Mouse (Mus musculus) forebrain, postnatal 0 days (tissue): Measurements from ENCODE around the gene Ndufa4l2. TPM values are rescaled to one million over a fixed set of nuclear protein-coding genes. Genes with fewer than 3 reads are reported as not detected.

Source experiments
- ATAC-seq: fragments of 200-750 bp; cut with Nextera tagmentation; 2 replicates; pipeline ENCODE4 v1.8.0; 2017; ENCODE audit warnings: mild to moderate bottlenecking, moderate library complexity
- DNase-seq: peaks from one replicate; pipeline ENCODE4 v3.0.0-alpha.2; 2015
- H3K27ac ChIP-seq: fragments of 300-500 bp; sonication (generic); 2 replicates; pipeline ENCODE4 v1.5.1; 2014; ENCODE audit warnings: low read depth, mild to moderate bottlenecking, antibody characterized with exemption, low read length, moderate library complexity, mixed read lengths
- H3K27me3 ChIP-seq: fragments of 300-500 bp; sonication (generic); 2 replicates; pipeline ENCODE4 v1.6.1; 2014; ENCODE audit warnings: mild to moderate bottlenecking, low read length, mixed read lengths; ENCODE audit not compliant: insufficient read depth
- H3K36me3 ChIP-seq: fragments of 300-500 bp; sonication (generic); 2 replicates; pipeline ENCODE4 v1.6.1; 2014; ENCODE audit warnings: mild to moderate bottlenecking, moderate library complexity; ENCODE audit not compliant: insufficient read depth
- H3K4me1 ChIP-seq: fragments of 300-500 bp; sonication (generic); 2 replicates; pipeline ENCODE4 v1.6.1; 2014; ENCODE audit warnings: antibody characterized with exemption; ENCODE audit not compliant: insufficient read depth
- H3K4me2 ChIP-seq: fragments of 300-500 bp; sonication (generic); 2 replicates; pipeline ENCODE4 v1.6.1; 2014; ENCODE audit warnings: low read depth, mild to moderate bottlenecking, moderate library complexity
- H3K4me3 ChIP-seq: fragments of 300-500 bp; sonication (generic); 2 replicates; pipeline ENCODE4 v1.5.1; 2014; ENCODE audit warnings: low read depth, low read length, mixed read lengths
- H3K9ac ChIP-seq: fragments of 300-500 bp; sonication (generic); 2 replicates; pipeline ENCODE4 v1.6.1; 2014; ENCODE audit warnings: mild to moderate bottlenecking
- H3K9me3 ChIP-seq: fragments of 300-500 bp; sonication (generic); 2 replicates; pipeline ENCODE4 v1.6.1; 2016; ENCODE audit warnings: low read length
- CTCF ChIP-seq: sonication (generic); IDR thresholded peaks from 2 replicates; pipeline ENCODE4 v1.5.1; 2016; ENCODE audit warnings: antibody characterized with exemption, control low read depth, low read depth
- WGBS: fragments of 180-500 bp; shearing (Covaris S2); extraction: QIAGEN DNeasy Blood & Tissue Kit; methylation state at CpG from one replicate; pipeline ENCODE4 v1.1.7; 2014; 5-methylcytosine and 5-hydroxymethylcytosine counted together
- polyA plus RNA-seq: library from polyadenylated mRNA; unstranded; fragments of >200 nt; fragmentation: Nextera tagmentation; extraction: Ambion mirVana; gene quantifications from 2 replicates; pipeline ENCODE4 v1.2.1, GENCODE M21; 2015
- total RNA-seq: library from RNA; depleted of rRNA; stranded (reverse); fragments of >200 nt; gene quantifications from 2 replicates; pipeline ENCODE4 v1.2.3, GENCODE M21; 2014

The Ndufa4l2 gene
- total and polyA plus RNA-seq, 2 experiments from 2014 or later: 15.5 TPM

- peak; percentile 71 for DNase-seq
- Histone ChIP-seq H3K9ac (no peak overlapping the region), H3K27ac (no peak overlapping the region), H3K4me1 (peaks cover 7% of the 10 kb centered on the region), H3K4me2 (no peak overlapping the region), H3K9me3 (no peaks in the 10 kb centered on the region), H3K36me3 (peaks cover 36% of the 10 kb centered on the region), H3K27me3 (peaks cover 42% of the 10 kb centered on the region), H3K4me3 (no peak overlapping the region)
- peak; percentile 62 for TF ChIP-seq CTCF
- peak; percentile 53 for ATAC-seq
- 9% methylated on average over 8 of the region's 8 CpGs for WGBS
Observed at GRCm38 (mm10) chr10:127536586-127537314, 22.0 kb downstream of the Ndufa4l2 start.

- Histone ChIP-seq H3K4me3 (no peak overlapping the region), H3K27me3 (peaks cover 29% of the 10 kb centered on the region), H3K9ac (no peak overlapping the region), H3K4me2 (no peak overlapping the region), H3K27ac (no peak overlapping the region), H3K9me3 (no peaks in the 10 kb centered on the region), H3K36me3 (peaks cover 49% of the 10 kb centered on the region), H3K4me1 (peaks cover 7% of the 10 kb centered on the region)
- peak; percentile 94 for TF ChIP-seq CTCF
- ATAC-seq: peak; percentile 39
- WGBS: 27% methylated on average over 7 of the region's 7 CpGs
- peak; percentile 86 for DNase-seq
Observed at GRCm38 (mm10) chr10:127537854-127538583, 23.3 kb downstream of the Ndufa4l2 start.

- H3K27me3 ChIP-seq: no peaks in the 10 kb centered on the region
- no peaks in the 10 kb centered on the region for H3K4me1 ChIP-seq
- no peak for ATAC-seq
- H3K9ac ChIP-seq: no peak overlapping the region
- H3K4me2 ChIP-seq: no peak overlapping the region
- H3K36me3 ChIP-seq: peaks cover 82% of the 10 kb centered on the region
- H3K9me3 ChIP-seq: no peaks in the 10 kb centered on the region
- no peak overlapping the region for H3K4me3 ChIP-seq
- TF ChIP-seq CTCF: no peak
- no peak overlapping the region for H3K27ac ChIP-seq
- WGBS: 98% methylated on average over 8 of the region's 8 CpGs
- no peak for DNase-seq
Observed at GRCm38 (mm10) chr10:127541510-127541909, 26.7 kb downstream of the Ndufa4l2 start.

- no peak overlapping the region for H3K9ac ChIP-seq
- peak; percentile 25; the same call in 1 of the 2 replicates for ATAC-seq
Observed at GRCm38 (mm10) chr10:127542084-127542483, 27.3 kb downstream of the Ndufa4l2 start.

GRCm38 (mm10) chr10:127542720-127543119 lies 28.0 kb downstream of the Ndufa4l2 start:
- no peak overlapping the region for H3K27ac ChIP-seq
- TF ChIP-seq CTCF: no peak
- H3K9me3 ChIP-seq: no peaks in the 10 kb centered on the region
- no peak overlapping the region for H3K9ac ChIP-seq
- H3K4me3 ChIP-seq: no peak overlapping the region
- DNase-seq (no peak), ATAC-seq (0 out of 2 replicates have a peak, but pooled peaks have one; percentile 27)
- peaks cover 94% of the 10 kb centered on the region for H3K36me3 ChIP-seq
- H3K4me2 ChIP-seq: no peak overlapping the region
- no peaks in the 10 kb centered on the region for H3K27me3 ChIP-seq
- 45% methylated on average over 6 of the region's 6 CpGs for WGBS
- H3K4me1 ChIP-seq: no peaks in the 10 kb centered on the region

More at GRCm38 (mm10) chr10:127542084-127542483, 27.3 kb downstream of the Ndufa4l2 start:
- H3K4me3 ChIP-seq: no peak overlapping the region
- H3K4me2 ChIP-seq: no peak overlapping the region
- H3K4me1 ChIP-seq: no peaks in the 10 kb centered on the region
- peaks cover 88% of the 10 kb centered on the region for H3K36me3 ChIP-seq
- WGBS: 54% methylated on average over 13 of the region's 13 CpGs
- H3K27me3 ChIP-seq: no peaks in the 10 kb centered on the region
- DNase-seq: no peak
- H3K27ac ChIP-seq: no peak overlapping the region
- TF ChIP-seq CTCF: no peak
- H3K9me3 ChIP-seq: no peaks in the 10 kb centered on the region

DNA sequence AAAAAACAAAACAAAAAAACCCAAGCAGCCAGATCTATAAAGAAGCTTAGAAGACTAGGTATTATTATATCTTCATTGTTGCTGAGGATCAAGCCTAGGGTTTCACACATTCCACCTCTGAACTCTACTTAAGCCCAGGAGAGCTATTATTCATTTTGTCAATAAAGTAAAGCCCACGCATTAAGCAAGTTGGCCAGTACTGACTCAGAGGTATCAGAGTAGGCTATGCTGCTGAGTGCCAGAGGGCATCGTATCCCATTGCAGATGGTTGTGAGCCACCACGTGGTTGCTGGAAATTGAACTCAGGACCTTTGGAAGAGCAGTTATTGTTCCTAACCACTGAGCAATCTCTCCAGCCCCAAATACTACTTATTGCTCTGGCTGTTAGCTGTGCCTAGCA lies 29.1 kb downstream of the Ndufa4l2 start:
- Histone ChIP-seq H3K4me3 (no peak overlapping the region), H3K9me3 (no peaks in the 10 kb centered on the region), H3K27me3 (no peaks in the 10 kb centered on the region), H3K27ac (no peak overlapping the region), H3K4me1 (no peaks in the 10 kb centered on the region), H3K4me2 (no peak overlapping the region), H3K9ac (no peak overlapping the region), H3K36me3 (peaks cover 98% of the 10 kb centered on the region)
- DNase-seq (no peak), ATAC-seq (no peak)
- 83% methylated on average over 3 of the region's 3 CpGs for WGBS
- no peak for TF ChIP-seq CTCF

DNA sequence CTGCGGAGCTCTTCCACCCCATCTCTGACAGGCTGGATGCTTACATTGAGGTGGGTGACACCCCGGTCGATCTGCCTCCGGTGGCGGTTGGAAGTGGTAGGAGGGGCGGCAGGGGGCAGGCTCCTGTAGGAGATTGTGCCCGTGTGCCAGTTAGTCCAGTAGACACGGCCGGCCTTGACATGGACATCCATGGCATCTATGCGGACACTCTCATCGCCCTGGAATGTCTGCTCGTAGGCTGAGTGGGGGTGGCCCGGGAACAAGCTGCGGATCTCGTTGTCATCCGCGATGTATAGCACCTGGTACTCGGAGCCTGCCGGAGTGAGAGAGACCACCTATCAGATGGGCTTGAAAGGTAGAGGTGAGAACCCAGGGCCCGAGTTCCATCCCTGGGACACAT lies 29.6 kb downstream of the Ndufa4l2 start:
- no peak overlapping the region for H3K4me2 ChIP-seq
- peaks cover 98% of the 10 kb centered on the region for H3K36me3 ChIP-seq
- no peaks in the 10 kb centered on the region for H3K4me1 ChIP-seq
- no peak overlapping the region for H3K4me3 ChIP-seq
- no peaks in the 10 kb centered on the region for H3K27me3 ChIP-seq
- no peak overlapping the region for H3K9ac ChIP-seq
- DNase-seq: no peak
- 91% methylated on average over 20 of the region's 20 CpGs for WGBS
- H3K27ac ChIP-seq: no peak overlapping the region
- H3K9me3 ChIP-seq: no peaks in the 10 kb centered on the region
- ATAC-seq: no peak
- TF ChIP-seq CTCF: no peak
